Mouse (Mus musculus) small intestine, adult 2 months (tissue): ENCODE measurements around the gene Gpr87.

ENCODE experiments used
- CTCF ChIP-seq: fragments of 200-500 bp; IDR thresholded peaks from 2 replicates; pipeline ENCODE4 v1.5.1; 2012; ENCODE audit warnings: low read depth, mild to moderate bottlenecking, control low read depth, inconsistent platforms, low read length, moderate library complexity, mixed read lengths; ENCODE audit not compliant: insufficient replicate concordance, insufficient read length; ENCODE audit errors: extremely low read depth
- POLR2A ChIP-seq: fragments of 200-500 bp; IDR thresholded peaks from 2 replicates; pipeline ENCODE4 v1.6.1; 2012; ENCODE audit warnings: low read depth, mild to moderate bottlenecking, control low read depth, inconsistent platforms, low read length, moderate library complexity

- TF ChIP-seq POLR2A, result no peak
- no peak for TF ChIP-seq CTCF
Measured at GRCm38 (mm10) chr3:59176871-59177270, 18.0 kb downstream of the Gpr87 start.
